ENCODE assay signal across 9 mouse cellular contexts in the genomic region with DNA sequence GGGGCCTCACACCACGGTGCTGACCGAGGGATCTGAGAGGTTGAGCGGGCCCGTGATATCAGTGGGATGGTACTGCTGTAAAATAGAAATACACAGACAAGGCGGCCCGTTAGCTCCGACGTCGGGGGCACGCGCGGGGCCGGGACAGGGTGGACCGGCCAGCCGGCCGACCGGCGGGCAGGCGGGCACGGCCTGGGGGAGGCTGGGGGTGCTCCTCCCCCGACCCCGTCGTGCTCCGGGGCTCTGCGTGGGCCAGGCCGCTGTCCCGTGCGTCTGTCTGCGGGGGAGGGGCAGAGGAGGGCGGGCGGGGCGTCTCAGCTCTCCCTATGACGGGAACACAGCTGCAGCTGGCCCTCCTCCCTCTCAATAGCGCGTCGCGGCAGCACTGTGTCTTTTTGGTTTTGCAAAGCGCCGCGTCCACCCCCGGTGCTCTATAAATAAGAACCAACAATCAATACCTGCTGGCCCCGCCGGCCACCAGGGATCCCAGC. TPM values are rescaled to one million over a fixed set of nuclear protein-coding genes. Genes with fewer than 3 reads are reported as not detected.
DNase-seq lines count a peak whose midpoint lies in the region; ATAC-seq and TF ChIP-seq lines count a peak whose summit lies in the region.
"Had no signal": no experiment of that assay in that cellular context is flagged by ENCODE, and none has a peak within 500 bp of the region (broad histone marks: within the 10 kb centered on the region; RNA-seq: fewer than 3 reads in every experiment).

No protein-coding gene starts in this region.

- DNase-seq in CD4-positive, CD25-positive, alpha-beta regulatory T cell, adult 2 months (ENCODE audit: low read depth, low spot score), result peak; percentile 43
- DNase-seq in 3T3-L1 (ENCODE audit: low read depth, low spot score), result peak; percentile 30
- DNase-seq in gastrocnemius, postnatal 25 days, result peak; percentile 35
- no peak for DNase-seq in kidney, postnatal 0 days (ENCODE audit: low spot score)
- DNase-seq in urinary bladder, adult 18-20 months (ENCODE audit: low spot score in 2 of 2), result no peak
- no peak for DNase-seq in urinary bladder, postnatal 4 days (ENCODE audit: low spot score in 2 of 2)

- TF ChIP-seq CTCF in kidney, postnatal 0 days (IDR thresholded peaks at IDR 0.05; ENCODE audit: low read depth), result no peak

- no peaks in the 10 kb centered on the region for H3K9me3 ChIP-seq in kidney, postnatal 0 days (replicated peaks; ENCODE audit: low read length)
- no peaks in the 10 kb centered on the region for H3K9me3 ChIP-seq in midbrain, embryonic 12.5 days

- H3K4me1 ChIP-seq in kidney, postnatal 0 days (replicated peaks; ENCODE audit: insufficient read depth, low read length), result peaks cover 9% of the 10 kb centered on the region; the same call in 1 of the 2 replicates
- H3K4me1 ChIP-seq in midbrain, embryonic 12.5 days, result peaks cover 17% of the 10 kb centered on the region

- 0 out of 2 replicates have a peak overlapping the region, but pooled peaks have one; percentile 31 for H3K9ac ChIP-seq in kidney, postnatal 0 days (ENCODE audit: low read depth, low read length)
- H3K9ac ChIP-seq in midbrain, embryonic 12.5 days (replicated peaks), result peak overlapping the region; percentile 39; the same call in 1 of the 2 replicates

- no peaks in the 10 kb centered on the region for H3K36me3 ChIP-seq in kidney, postnatal 0 days (ENCODE audit: insufficient read depth, low read length)
- H3K36me3 ChIP-seq in midbrain, embryonic 12.5 days, result no peaks in the 10 kb centered on the region

- H3K4me3 ChIP-seq in kidney, postnatal 0 days (replicated peaks; ENCODE audit: low read depth, low read length), result peak overlapping the region; percentile 33
- peak overlapping the region; percentile 28 for H3K4me3 ChIP-seq in midbrain, embryonic 12.5 days

- H3K27me3 ChIP-seq in kidney, postnatal 0 days (ENCODE audit: insufficient read depth, low read length), result peaks cover 49% of the 10 kb centered on the region
- peaks cover 94% of the 10 kb centered on the region for H3K27me3 ChIP-seq in midbrain, embryonic 12.5 days

- WGBS in kidney, postnatal 0 days, result 3% methylated on average over 34 of the region's 43 CpGs
- 6% methylated on average over 39 of the region's 43 CpGs for WGBS in midbrain, embryonic 12.5 days

- H3K27ac ChIP-seq in kidney, postnatal 0 days, result no peak overlapping the region
- H3K27ac ChIP-seq in midbrain, embryonic 12.5 days (replicated peaks), result no peak overlapping the region

- no peak for ATAC-seq in CD4-positive, CD25-positive, alpha-beta regulatory T cell, adult 4 months
- 0 out of 2 replicates have a peak, but pooled peaks have one; percentile 6 for ATAC-seq in kidney, postnatal 0 days (replicated peaks; ENCODE audit: low FRiP score, low read depth)
- no peak; the same call in 1 of the 2 replicates for ATAC-seq in midbrain, embryonic 12.5 days (ENCODE audit: low FRiP score, low read depth)

- peak overlapping the region; percentile 58 for H3K4me2 ChIP-seq in kidney, postnatal 0 days (ENCODE audit: low read length)
- peak overlapping the region; percentile 43 for H3K4me2 ChIP-seq in midbrain, embryonic 12.5 days (replicated peaks)

RNA-seq across cellular contexts. Expression of gene Lrrc26, which starts 2.4 kb away (rescaled TPM):
- polyA plus RNA-seq in CD4-positive, CD25-positive, alpha-beta regulatory T cell, adult 4 months (2017; shearing (Covaris generic)), result not detected
- not detected for total RNA-seq in gastrocnemius, postnatal 25 days (2021)
- 0.29 and 0.48 TPM in 2 replicates for polyA plus RNA-seq in kidney, postnatal 0 days (2015; fragmentation: Nextera tagmentation; extraction: Ambion mirVana)
- not detected in 2 replicates for polyA plus RNA-seq in midbrain, embryonic 12.5 days (2016; fragmentation: Nextera tagmentation; extraction: Ambion mirVana)
- polyA plus RNA-seq: cortical plate, adult 2 months had no signal

RNA-seq across cellular contexts. Expression of gene Tmem210, which starts 4.2 kb away (rescaled TPM):
- polyA plus RNA-seq in CD4-positive, CD25-positive, alpha-beta regulatory T cell, adult 4 months (2017; shearing (Covaris generic)), result not detected
- total RNA-seq in gastrocnemius, postnatal 25 days (2021), result not detected
- polyA plus RNA-seq in kidney, postnatal 0 days (2015; fragmentation: Nextera tagmentation; extraction: Ambion mirVana), result not detected in 2 replicates
- polyA plus RNA-seq in midbrain, embryonic 12.5 days (2016; fragmentation: Nextera tagmentation; extraction: Ambion mirVana), result not detected in 2 replicates
- polyA plus RNA-seq: cortical plate, adult 2 months had no signal

RNA-seq across cellular contexts. Expression of gene Anapc2, which starts 19.8 kb away (rescaled TPM):
- polyA plus RNA-seq in CD4-positive, CD25-positive, alpha-beta regulatory T cell, adult 4 months (2017; shearing (Covaris generic)), result 10 to 100 TPM; 34.8 to 54.1 TPM
- 10 to 100 TPM; 27.0 to 27.3 TPM for total RNA-seq in gastrocnemius, postnatal 25 days (2021)
- 79.4 and 84.0 TPM in 2 replicates for polyA plus RNA-seq in kidney, postnatal 0 days (2015; fragmentation: Nextera tagmentation; extraction: Ambion mirVana)
- 143 and 144 TPM in 2 replicates for polyA plus RNA-seq in midbrain, embryonic 12.5 days (2016; fragmentation: Nextera tagmentation; extraction: Ambion mirVana)

RNA-seq across cellular contexts. Expression of gene Ssna1, which starts 19.9 kb away (rescaled TPM):
- 100 to 1,000 TPM; 124 to 131 TPM for polyA plus RNA-seq in CD4-positive, CD25-positive, alpha-beta regulatory T cell, adult 4 months (2017; shearing (Covaris generic))
- 10 to 100 TPM; 31.6 to 33.0 TPM for total RNA-seq in gastrocnemius, postnatal 25 days (2021)
- polyA plus RNA-seq in kidney, postnatal 0 days (2015; fragmentation: Nextera tagmentation; extraction: Ambion mirVana), result 172 TPM in 2 replicates
- 210 and 216 TPM in 2 replicates for polyA plus RNA-seq in midbrain, embryonic 12.5 days (2016; fragmentation: Nextera tagmentation; extraction: Ambion mirVana)

RNA-seq across cellular contexts. Expression of gene Grin1, which starts 26.9 kb away (rescaled TPM):
- polyA plus RNA-seq in CD4-positive, CD25-positive, alpha-beta regulatory T cell, adult 4 months (2017; shearing (Covaris generic)), result not detected
- total RNA-seq in gastrocnemius, postnatal 25 days (2021), result under 1 TPM in 1 of 2 experiments, not detected in 1; 0.08 TPM
- 0.58 and 0.66 TPM in 2 replicates for polyA plus RNA-seq in kidney, postnatal 0 days (2015; fragmentation: Nextera tagmentation; extraction: Ambion mirVana)
- 6.1 and 8.2 TPM in 2 replicates for polyA plus RNA-seq in midbrain, embryonic 12.5 days (2016; fragmentation: Nextera tagmentation; extraction: Ambion mirVana)

Comparison
In these comparisons a context has a peak if more than half of its experiments do, and no peak if none do; other contexts are left out.
1. DNase-seq: peak in CD4-positive, CD25-positive, alpha-beta regulatory T cell, adult 2 months (single experiment), 3T3-L1 (single experiment) and gastrocnemius, postnatal 25 days (single experiment); none in kidney, postnatal 0 days (single experiment), urinary bladder, adult 18-20 months (0 of 2) and urinary bladder, postnatal 4 days (0 of 2).